Mouse (Mus musculus) CD4-positive, CD25-positive, alpha-beta regulatory T cell (primary cell): ENCODE data around the gene Nop53. TPM values are rescaled to one million over a fixed set of nuclear protein-coding genes. Genes with fewer than 3 reads are reported as not detected.

Experiments
- polyA plus RNA-seq: library from polyadenylated mRNA; unstranded; fragments of 100-300 nt; shearing (Covaris generic); gene quantifications from one replicate; pipeline ENCODE4 v1.2.1, GENCODE M21; 2017

Nop53 gene
- polyA plus RNA-seq = 409 TPM

GRCm38 (mm10) chr7:15945721-15946536 lies at the start of gene Nop53:
TSS of gene Nop53 (minus strand) at chr7:15946074.

GRCm38 (mm10) chr7:15967312-15967711 lies 21.4 kb upstream of the Nop53 start, which contains the start of gene Ehd2:
TSS of gene Ehd2 (minus strand) at chr7:15967567.

GRCm38 (mm10) chr7:15922220-15922773 lies 23.6 kb downstream of the Nop53 start, which contains the start of gene Selenow:
TSS of gene Selenow (minus strand) at chr7:15922402.

Other genes with a start within 250 kb of the Nop53 start
- gene Obox5, start 195.9 kb downstream of the Nop53 start, polyA plus RNA-seq = not detected
- not detected for gene Obox6, start 106.4 kb downstream of the Nop53 start, polyA plus RNA-seq
- not detected for gene Crx, start 66.1 kb downstream of the Nop53 start, polyA plus RNA-seq
- gene Crxos, start 63.5 kb downstream of the Nop53 start, polyA plus RNA-seq = not detected
- 575 TPM for gene Selenow, start 23.7 kb downstream of the Nop53 start, polyA plus RNA-seq
- 0.06 TPM for gene Ehd2, start 21.5 kb upstream of the Nop53 start, polyA plus RNA-seq
- gene Bicra, start 101.8 kb upstream of the Nop53 start, polyA plus RNA-seq = 7.0 TPM
- gene Zfp541, start 115.7 kb upstream of the Nop53 start, polyA plus RNA-seq = 0.06 TPM
- 227 TPM for gene Napa, start 152.4 kb upstream of the Nop53 start, polyA plus RNA-seq
- gene Kptn, start 173.8 kb upstream of the Nop53 start, polyA plus RNA-seq = 24.4 TPM
- not detected for gene Slc8a2, start 183.8 kb upstream of the Nop53 start, polyA plus RNA-seq
- 71.3 TPM for gene Meis3, start 229.0 kb upstream of the Nop53 start, polyA plus RNA-seq